Mouse (Mus musculus): ENCODE results near the gene Rundc1.
"Not testable (repeated sequence)": the region's sequence is repeated elsewhere in the genome, so short reads cannot be mapped to it uniquely, and the experiment has no call there.

Rundc1 gene

GRCm38 (mm10) chr11:101465101-101465868 is 40.4 kb downstream of the Rundc1 start:
- DNase-seq (ENCODE audit: low read depth in 2 of 2, low spot score in 2 of 2) = peak; percentile 47 to 60

- peak; percentile 35 to 36 for DNase-seq (ENCODE audit: low read depth in 2 of 2, low spot score in 2 of 2)
Observed at GRCm38 (mm10) chr11:101465869-101466551, 41.1 kb downstream of the Rundc1 start, which contains the start of gene Vat1. Gene Vat1 (minus strand): TSS chr11:101466230.

- DNase-seq (ENCODE audit: low read depth in 2 of 2, low spot score in 2 of 2) = not testable (repeated sequence)
Observed at GRCm38 (mm10) chr11:101466552-101466950, 41.7 kb downstream of the Rundc1 start.

- peak; percentile 29 to 49 for DNase-seq (ENCODE audit: low read depth in 2 of 2, low spot score in 2 of 2)
Observed at GRCm38 (mm10) chr11:101467477-101468262, 42.8 kb downstream of the Rundc1 start.

- no peak for DNase-seq (ENCODE audit: low read depth in 2 of 2, low spot score in 2 of 2)
Observed at GRCm38 (mm10) chr11:101468263-101468688, 43.4 kb downstream of the Rundc1 start.

GRCm38 (mm10) chr11:101468731-101469130 is 43.8 kb downstream of the Rundc1 start:
- DNase-seq (ENCODE audit: low read depth in 2 of 2, low spot score in 2 of 2) = no peak

GRCm38 (mm10) chr11:101469155-101469554 is 44.3 kb downstream of the Rundc1 start:
- no peak for DNase-seq (ENCODE audit: low read depth in 2 of 2, low spot score in 2 of 2)

GRCm38 (mm10) chr11:101470206-101470605 is 45.3 kb downstream of the Rundc1 start:
- DNase-seq (ENCODE audit: low read depth in 2 of 2, low spot score in 2 of 2) = no peak

GRCm38 (mm10) chr11:101471926-101472325 is 47.0 kb downstream of the Rundc1 start:
- no peak for DNase-seq (ENCODE audit: low read depth in 2 of 2, low spot score in 2 of 2)

- DNase-seq (ENCODE audit: low read depth in 2 of 2, low spot score in 2 of 2) = no peak
Observed at GRCm38 (mm10) chr11:101472336-101472735, 47.5 kb downstream of the Rundc1 start.

GRCm38 (mm10) chr11:101473686-101474085 is 48.8 kb downstream of the Rundc1 start:
- not testable (repeated sequence) for DNase-seq (ENCODE audit: low read depth in 2 of 2, low spot score in 2 of 2)

- DNase-seq (ENCODE audit: low read depth in 2 of 2, low spot score in 2 of 2) = no peak
Observed at GRCm38 (mm10) chr11:101474298-101474697, 49.4 kb downstream of the Rundc1 start.

- not testable (repeated sequence) for DNase-seq (ENCODE audit: low read depth in 2 of 2, low spot score in 2 of 2)
Observed at GRCm38 (mm10) chr11:101476361-101476760, 51.5 kb downstream of the Rundc1 start.

GRCm38 (mm10) chr11:101477194-101477551 is 52.3 kb downstream of the Rundc1 start:
- no peak for DNase-seq (ENCODE audit: low read depth in 2 of 2, low spot score in 2 of 2)

GRCm38 (mm10) chr11:101477552-101478211 is 52.8 kb downstream of the Rundc1 start:
- no peak for DNase-seq (ENCODE audit: low read depth in 2 of 2, low spot score in 2 of 2)

- DNase-seq (ENCODE audit: low read depth in 2 of 2, low spot score in 2 of 2) = no peak
Observed at GRCm38 (mm10) chr11:101479171-101479635, 54.3 kb downstream of the Rundc1 start.

GRCm38 (mm10) chr11:101480912-101481311 is 56.0 kb downstream of the Rundc1 start:
- DNase-seq (ENCODE audit: low read depth in 2 of 2, low spot score in 2 of 2) = no peak

GRCm38 (mm10) chr11:101483804-101484203 is 58.9 kb downstream of the Rundc1 start:
- no peak for DNase-seq (ENCODE audit: low read depth in 2 of 2, low spot score in 2 of 2)

GRCm38 (mm10) chr11:101484245-101484644 is 59.4 kb downstream of the Rundc1 start:
- no peak for DNase-seq (ENCODE audit: low read depth in 2 of 2, low spot score in 2 of 2)

GRCm38 (mm10) chr11:101484814-101485213 is 59.9 kb downstream of the Rundc1 start:
- no peak for DNase-seq (ENCODE audit: low read depth in 2 of 2, low spot score in 2 of 2)
